28 mouse cellular contexts compared by ENCODE assay signal in genomic region chr13:24100516-24101094, GRCm38 (mm10).
A peak's percentile ranks its signal among the peaks of the same experiment; 100 is the strongest.
DNase-seq lines count a peak whose midpoint lies in the region; ATAC-seq and TF ChIP-seq lines count a peak whose summit lies in the region.
"Had no signal": no experiment of that assay in that cellular context is flagged by ENCODE, and none has a peak within 500 bp of the region (broad histone marks: within the 10 kb centered on the region; RNA-seq: fewer than 3 reads in every experiment).

No protein-coding gene starts in this region.

- no peak overlapping the region for H3K9ac ChIP-seq in embryonic facial prominence, embryonic 11.5 days (replicated peaks; ENCODE audit: low read length)
- H3K9ac ChIP-seq in liver, embryonic 12.5 days: no peak overlapping the region
- no peak overlapping the region for H3K9ac ChIP-seq in liver, postnatal 0 days (replicated peaks)
- no peak overlapping the region for H3K9ac ChIP-seq in midbrain, embryonic 14.5 days (replicated peaks; ENCODE audit: low read length)
- H3K9ac ChIP-seq in midbrain, postnatal 0 days (replicated peaks; ENCODE audit: low read length, poor library complexity, severe bottlenecking): no peak overlapping the region
- H3K9ac ChIP-seq: embryonic facial prominence, embryonic 12.5 days; hindbrain, embryonic 12.5 days; intestine, embryonic 15.5 days; lung, embryonic 15.5 days; neural tube, embryonic 15.5 days had no signal

- H3K4me2 ChIP-seq in embryonic facial prominence, embryonic 11.5 days (ENCODE audit: low read depth, low read length): no peak overlapping the region
- no peak overlapping the region for H3K4me2 ChIP-seq in liver, embryonic 12.5 days
- H3K4me2 ChIP-seq in liver, postnatal 0 days (ENCODE audit: low read depth, low read length): no peak overlapping the region
- H3K4me2 ChIP-seq in midbrain, embryonic 14.5 days (ENCODE audit: low read length): no peak overlapping the region
- no peak overlapping the region for H3K4me2 ChIP-seq in midbrain, postnatal 0 days (ENCODE audit: low read depth, low read length, poor library complexity, severe bottlenecking)
- H3K4me2 ChIP-seq: embryonic facial prominence, embryonic 12.5 days; heart, embryonic 11.5 days; hindbrain, embryonic 12.5 days; intestine, embryonic 15.5 days; lung, embryonic 15.5 days; neural tube, embryonic 15.5 days had no signal

- 85% methylated on average over 11 of the region's 11 CpGs for WGBS in embryonic facial prominence, embryonic 11.5 days
- 89% methylated on average over 11 of the region's 11 CpGs for WGBS in embryonic facial prominence, embryonic 10.5 days
- 54% methylated on average over 11 of the region's 11 CpGs for WGBS in liver, embryonic 12.5 days (ENCODE audit: insufficient replicate concordance)
- WGBS in liver, postnatal 0 days (ENCODE audit: insufficient replicate concordance): 77% methylated on average over 11 of the region's 11 CpGs
- WGBS in midbrain, embryonic 14.5 days: 82% methylated on average over 11 of the region's 11 CpGs
- WGBS in midbrain, postnatal 0 days: 78% methylated on average over 11 of the region's 11 CpGs

- DNase-seq in embryonic facial prominence, embryonic 11.5 days (ENCODE audit: low spot score): peak; percentile 17
- DNase-seq in embryonic facial prominence, embryonic 10.5 days (ENCODE audit: low spot score): no peak
- no peak for DNase-seq in liver, postnatal 0 days
- DNase-seq in midbrain, embryonic 14.5 days: peak; percentile 60
- DNase-seq in midbrain, postnatal 0 days (ENCODE audit: low spot score): no peak
- DNase-seq in thymus, postnatal 10 days (ENCODE audit: low spot score in 2 of 2): no peak
- DNase-seq: adrenal gland, adult 8-10 months; cerebellum, adult 8-10 months; cerebellum, postnatal 25 days; gastrocnemius, postnatal 14 days; heart, postnatal 36 days; kidney, adult 2 months; kidney, postnatal 4 days; layer of hippocampus, postnatal 36 days; left cerebral cortex, postnatal 4 days; retina, postnatal 1 day; right cerebral cortex, postnatal 14 days had no signal

- H3K27me3 ChIP-seq in embryonic facial prominence, embryonic 11.5 days (ENCODE audit: control insufficient read depth, insufficient read depth, low read length): no peaks in the 10 kb centered on the region
- H3K27me3 ChIP-seq in embryonic facial prominence, embryonic 10.5 days (replicated peaks; ENCODE audit: low read depth, poor library complexity, severe bottlenecking): no peaks in the 10 kb centered on the region
- no peaks in the 10 kb centered on the region for H3K27me3 ChIP-seq in liver, embryonic 12.5 days (replicated peaks)
- H3K27me3 ChIP-seq in liver, postnatal 0 days (ENCODE audit: insufficient read depth, low read length): no peaks in the 10 kb centered on the region
- no peaks in the 10 kb centered on the region for H3K27me3 ChIP-seq in midbrain, embryonic 14.5 days (ENCODE audit: control insufficient read depth, insufficient read depth, low read length)
- H3K27me3 ChIP-seq in midbrain, postnatal 0 days (ENCODE audit: insufficient read depth, low read length): no peaks in the 10 kb centered on the region
- H3K27me3 ChIP-seq: CH12.LX; embryonic facial prominence, embryonic 12.5 days; hindbrain, embryonic 12.5 days; intestine, embryonic 15.5 days; lung, embryonic 15.5 days; neural tube, embryonic 15.5 days had no signal

- H3K9me3 ChIP-seq in embryonic facial prominence, embryonic 11.5 days (replicated peaks; ENCODE audit: control insufficient read depth, low read length): no peaks in the 10 kb centered on the region
- H3K9me3 ChIP-seq in embryonic facial prominence, embryonic 10.5 days: no peaks in the 10 kb centered on the region
- H3K9me3 ChIP-seq in liver, embryonic 12.5 days (replicated peaks): no peaks in the 10 kb centered on the region
- no peaks in the 10 kb centered on the region for H3K9me3 ChIP-seq in liver, postnatal 0 days (ENCODE audit: low read length)
- no peaks in the 10 kb centered on the region for H3K9me3 ChIP-seq in midbrain, embryonic 14.5 days (ENCODE audit: control insufficient read depth, low read length)
- H3K9me3 ChIP-seq in midbrain, postnatal 0 days (ENCODE audit: low read length): no peaks in the 10 kb centered on the region
- H3K9me3 ChIP-seq: embryonic facial prominence, embryonic 12.5 days; hindbrain, embryonic 12.5 days; intestine, embryonic 15.5 days; lung, embryonic 15.5 days; neural tube, embryonic 15.5 days had no signal

- H3K27ac ChIP-seq in embryonic facial prominence, embryonic 11.5 days (replicated peaks; ENCODE audit: low read depth, low read length): no peak overlapping the region
- no peak overlapping the region for H3K27ac ChIP-seq in embryonic facial prominence, embryonic 10.5 days (replicated peaks)
- H3K27ac ChIP-seq in liver, embryonic 12.5 days: no peak overlapping the region
- no peak overlapping the region for H3K27ac ChIP-seq in liver, postnatal 0 days (ENCODE audit: low read depth)
- no peak overlapping the region for H3K27ac ChIP-seq in midbrain, embryonic 14.5 days (replicated peaks; ENCODE audit: low read depth, low read length)
- no peak overlapping the region for H3K27ac ChIP-seq in midbrain, postnatal 0 days (ENCODE audit: low read depth, low read length)
- H3K27ac ChIP-seq: embryonic facial prominence, embryonic 12.5 days; hindbrain, embryonic 12.5 days; hindbrain, postnatal 0 days; intestine, embryonic 15.5 days; kidney, postnatal 0 days; lung, embryonic 15.5 days; macrophage; neural tube, embryonic 15.5 days had no signal

- ATAC-seq in embryonic facial prominence, embryonic 11.5 days (replicated peaks; ENCODE audit: insufficient number of reproducible peaks, low FRiP score, low TSS enrichment, low read depth): no peak
- ATAC-seq in liver, embryonic 12.5 days: peak; percentile 68; the same call in 1 of the 2 replicates
- no peak for ATAC-seq in liver, postnatal 0 days
- ATAC-seq in midbrain, embryonic 14.5 days (ENCODE audit: low FRiP score, low TSS enrichment): no peak
- ATAC-seq in midbrain, postnatal 0 days (ENCODE audit: low FRiP score): no peak
- ATAC-seq: hindbrain, postnatal 0 days; intestine, embryonic 15.5 days had no signal

- TF ChIP-seq EP300 in liver, postnatal 0 days (IDR thresholded peaks at IDR 0.05; ENCODE audit: low read depth): no peak

- no peak overlapping the region for H3K4me3 ChIP-seq in embryonic facial prominence, embryonic 11.5 days (ENCODE audit: low read depth, low read length)
- no peak overlapping the region for H3K4me3 ChIP-seq in embryonic facial prominence, embryonic 10.5 days
- no peak overlapping the region for H3K4me3 ChIP-seq in liver, embryonic 12.5 days
- H3K4me3 ChIP-seq in liver, postnatal 0 days (ENCODE audit: low read depth, low read length): no peak overlapping the region
- no peak overlapping the region for H3K4me3 ChIP-seq in midbrain, embryonic 14.5 days (replicated peaks; ENCODE audit: low read depth, low read length)
- H3K4me3 ChIP-seq in midbrain, postnatal 0 days (ENCODE audit: low read depth, low read length): no peak overlapping the region
- H3K4me3 ChIP-seq: embryonic facial prominence, embryonic 12.5 days; hindbrain, embryonic 12.5 days; intestine, embryonic 15.5 days; lung, embryonic 15.5 days; neural tube, embryonic 15.5 days had no signal

- no peaks in the 10 kb centered on the region for H3K4me1 ChIP-seq in embryonic facial prominence, embryonic 11.5 days (ENCODE audit: control insufficient read depth, insufficient read depth, low read length)
- no peaks in the 10 kb centered on the region for H3K4me1 ChIP-seq in embryonic facial prominence, embryonic 10.5 days
- H3K4me1 ChIP-seq in liver, embryonic 12.5 days: 0 out of 2 replicates have a peak, but pooled peaks cover 3% of the 10 kb centered on the region
- no peaks in the 10 kb centered on the region for H3K4me1 ChIP-seq in liver, postnatal 0 days (ENCODE audit: insufficient read depth)
- no peaks in the 10 kb centered on the region for H3K4me1 ChIP-seq in midbrain, embryonic 14.5 days (ENCODE audit: control insufficient read depth, insufficient read depth, low read length)
- no peaks in the 10 kb centered on the region for H3K4me1 ChIP-seq in midbrain, postnatal 0 days (ENCODE audit: insufficient read depth, low read length)
- H3K4me1 ChIP-seq: embryonic facial prominence, embryonic 12.5 days; hindbrain, embryonic 12.5 days; intestine, embryonic 15.5 days had no signal

- no peak for TF ChIP-seq CTCF in liver, postnatal 0 days (IDR thresholded peaks at IDR 0.05; ENCODE audit: low read depth)
- TF ChIP-seq CTCF in midbrain, postnatal 0 days (IDR thresholded peaks at IDR 0.05): no peak

- no peaks in the 10 kb centered on the region for H3K36me3 ChIP-seq in embryonic facial prominence, embryonic 11.5 days (replicated peaks; ENCODE audit: control insufficient read depth, insufficient read depth, low read depth, low read length)
- H3K36me3 ChIP-seq in embryonic facial prominence, embryonic 10.5 days (replicated peaks): no peaks in the 10 kb centered on the region
- H3K36me3 ChIP-seq in liver, embryonic 12.5 days: no peaks in the 10 kb centered on the region
- peaks cover 5% of the 10 kb centered on the region; the same call in 1 of the 2 replicates for H3K36me3 ChIP-seq in liver, postnatal 0 days (replicated peaks; ENCODE audit: insufficient read depth, low read length)
- no peaks in the 10 kb centered on the region for H3K36me3 ChIP-seq in midbrain, embryonic 14.5 days (ENCODE audit: control insufficient read depth, insufficient read depth, low read length)
- peaks cover 5% of the 10 kb centered on the region; the same call in 1 of the 2 replicates for H3K36me3 ChIP-seq in midbrain, postnatal 0 days (ENCODE audit: insufficient read depth, low read length)
- H3K36me3 ChIP-seq: embryonic facial prominence, embryonic 12.5 days; hindbrain, embryonic 12.5 days; intestine, embryonic 15.5 days; lung, embryonic 15.5 days; neural tube, embryonic 15.5 days had no signal

Comparison
In these comparisons a context has a peak if more than half of its experiments do, and no peak if none do; other contexts are left out.
1. DNase-seq: peak in embryonic facial prominence, embryonic 11.5 days (single experiment) and midbrain, embryonic 14.5 days (single experiment); none in embryonic facial prominence, embryonic 10.5 days (single experiment), liver, postnatal 0 days (single experiment), midbrain, postnatal 0 days (single experiment) and thymus, postnatal 10 days (0 of 2).